Mouse (Mus musculus) lung, postnatal 4 days (tissue): Measurements from ENCODE around the gene Pdcd2l.

Experiments
- DNase-seq, 2 experiments: peaks; one replicate each; pipeline ENCODE4 v3.0.0; 2021

Pdcd2l gene

DNA sequence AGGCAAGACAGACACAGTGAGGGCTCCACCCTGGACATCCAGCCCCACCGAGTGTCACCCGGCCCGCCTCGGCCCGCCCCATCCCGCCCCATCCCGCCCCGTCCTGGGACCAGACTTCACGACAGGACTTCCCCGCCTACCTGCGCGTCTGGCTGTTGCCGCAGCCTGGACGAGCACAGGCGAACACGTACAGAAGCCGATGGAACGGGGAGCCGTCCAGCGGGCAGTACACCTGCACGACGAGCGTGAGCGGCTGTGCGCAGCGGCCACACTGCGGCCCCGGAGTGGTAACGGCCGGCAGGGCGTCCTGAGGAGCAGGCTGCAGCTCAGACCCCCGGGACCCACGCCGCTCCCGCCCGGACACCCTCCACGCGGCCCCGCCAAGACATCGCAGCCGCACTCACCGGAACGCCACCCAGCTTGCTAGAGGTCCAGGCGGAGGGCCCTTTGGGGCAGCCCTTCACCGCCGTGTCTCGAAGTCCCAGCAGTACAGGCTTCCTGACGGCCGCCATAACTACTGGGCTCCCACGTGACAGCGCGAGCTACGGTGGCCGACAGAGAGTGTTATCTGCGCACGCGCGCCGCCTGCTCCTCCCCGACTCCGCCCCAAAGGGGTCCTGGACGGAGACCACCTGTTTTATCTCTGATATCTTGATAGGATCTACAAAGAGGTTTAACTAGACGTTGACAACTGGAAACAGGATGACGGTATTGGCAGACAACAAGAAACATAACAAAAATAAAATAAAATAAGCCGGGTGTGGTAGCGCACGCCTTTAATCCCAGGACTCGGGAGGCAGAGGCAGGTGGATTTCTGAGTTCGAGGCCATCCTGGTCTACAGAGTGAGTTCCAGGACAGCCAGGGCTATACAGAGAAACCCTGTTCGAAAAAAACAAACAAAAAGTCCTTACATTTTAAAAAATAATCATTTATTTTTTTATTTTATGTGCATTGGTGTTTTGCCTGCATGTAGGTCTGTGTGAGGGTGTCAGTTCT is at the start of gene Pdcd2l:
TSS of gene Pdcd2l (minus strand) at position 530 of the 997 bp plus-strand sequence.
- peak; percentile 94 for DNase-seq

DNA sequence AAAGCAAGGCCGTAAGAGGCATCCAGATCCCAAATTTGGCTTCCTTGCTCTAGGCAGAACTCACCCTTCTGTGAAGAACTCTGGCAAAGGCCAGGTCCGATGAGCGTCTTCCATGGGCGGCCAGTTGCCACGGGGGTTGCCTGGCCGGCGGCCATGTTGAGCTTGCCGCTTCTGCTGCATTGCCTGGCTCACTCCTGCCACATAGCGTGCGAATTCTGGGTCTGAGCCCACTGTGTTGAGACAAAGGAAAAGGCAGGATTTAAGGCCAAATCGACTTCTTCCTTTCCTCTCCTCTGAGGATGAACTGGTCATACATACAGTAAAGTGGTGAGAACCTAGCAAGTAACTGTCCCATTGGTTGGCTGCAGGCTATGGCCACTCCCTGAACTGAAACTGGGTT is 45.7 kb upstream of the Pdcd2l start:
- DNase-seq: no peak

DNA sequence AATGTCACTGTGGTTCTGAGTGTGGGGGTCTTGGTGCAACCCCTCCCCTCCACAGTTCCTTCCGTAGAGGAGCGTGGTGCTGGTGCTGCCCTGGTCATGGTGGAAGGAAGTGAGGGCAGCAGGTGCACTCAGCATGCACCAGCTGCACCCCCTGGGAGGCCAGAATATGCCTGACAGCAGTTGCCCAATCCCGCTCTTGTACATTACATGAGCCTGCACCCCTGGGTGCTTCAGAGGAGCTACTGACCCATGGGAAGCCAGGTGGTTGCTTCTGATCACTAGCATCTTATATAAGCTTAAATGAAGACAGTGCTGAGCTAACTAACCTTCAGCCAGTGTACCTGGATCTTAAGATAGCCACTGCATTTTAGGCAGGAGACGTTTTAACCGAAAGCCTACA is 41.6 kb upstream of the Pdcd2l start:
- no peak for DNase-seq

DNA sequence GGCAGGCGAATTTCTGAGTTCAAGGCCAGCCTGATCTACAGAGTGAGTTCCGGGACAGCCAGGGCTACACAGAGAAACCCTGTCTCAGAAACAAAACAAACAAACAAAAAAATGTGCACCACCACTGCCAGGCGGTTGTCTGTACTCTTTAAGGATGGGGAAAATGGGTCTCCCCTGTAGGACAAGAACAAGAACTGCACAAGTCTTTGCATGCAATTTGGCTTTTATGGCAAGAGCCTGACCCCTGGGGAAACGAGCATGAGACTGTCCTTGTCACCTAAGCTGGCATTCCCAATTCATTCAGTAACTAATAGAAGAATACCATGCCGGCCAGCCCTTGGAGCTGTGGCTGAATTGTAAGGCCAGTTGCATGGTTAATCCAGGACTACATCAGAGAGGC is 39.1 kb upstream of the Pdcd2l start:
- DNase-seq: no peak

DNA sequence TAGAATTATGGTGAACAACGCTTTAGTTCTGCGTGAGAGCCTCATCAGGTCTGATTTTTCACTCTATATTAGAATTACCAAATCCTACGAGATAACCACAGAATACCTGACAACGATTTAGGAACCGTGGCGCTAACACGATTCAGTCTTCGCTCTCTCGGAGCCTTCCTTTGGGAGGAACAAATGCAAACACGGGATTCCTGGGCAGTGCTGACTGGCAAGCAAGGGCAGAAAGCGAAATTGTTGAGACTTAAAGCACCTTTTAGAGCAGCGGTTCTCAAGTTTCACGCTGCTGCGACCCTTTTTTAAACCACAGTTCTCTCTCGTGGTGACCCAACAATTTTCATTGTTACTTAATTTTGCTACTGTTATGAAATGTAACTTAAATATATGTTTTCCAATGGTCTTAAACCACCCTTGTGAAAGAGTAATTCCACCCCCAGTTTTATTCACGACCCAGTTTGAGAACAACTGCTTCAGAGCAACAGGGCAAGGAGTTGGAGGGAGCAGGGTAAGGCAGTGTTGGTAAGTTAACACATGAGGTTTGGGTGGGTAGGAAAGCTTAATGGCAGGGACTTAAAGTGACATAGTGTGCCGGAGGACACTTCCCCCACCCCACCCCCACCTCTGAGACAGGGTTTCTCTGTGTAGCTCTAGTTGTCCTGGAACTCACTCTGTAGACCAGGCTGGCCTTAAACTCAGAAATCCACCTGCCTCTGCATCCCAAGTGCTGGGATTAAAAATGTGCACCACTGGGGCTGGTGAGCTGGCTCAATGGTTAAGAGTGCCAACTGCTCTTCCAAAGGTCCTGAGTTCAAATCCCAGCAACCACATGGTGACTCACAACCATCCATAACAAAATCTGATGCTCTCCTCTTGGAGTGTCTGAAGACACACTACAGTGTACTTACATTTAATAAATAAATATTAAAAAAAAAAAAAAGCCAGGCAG is 38.4 kb upstream of the Pdcd2l start:
- no peak for DNase-seq

DNA sequence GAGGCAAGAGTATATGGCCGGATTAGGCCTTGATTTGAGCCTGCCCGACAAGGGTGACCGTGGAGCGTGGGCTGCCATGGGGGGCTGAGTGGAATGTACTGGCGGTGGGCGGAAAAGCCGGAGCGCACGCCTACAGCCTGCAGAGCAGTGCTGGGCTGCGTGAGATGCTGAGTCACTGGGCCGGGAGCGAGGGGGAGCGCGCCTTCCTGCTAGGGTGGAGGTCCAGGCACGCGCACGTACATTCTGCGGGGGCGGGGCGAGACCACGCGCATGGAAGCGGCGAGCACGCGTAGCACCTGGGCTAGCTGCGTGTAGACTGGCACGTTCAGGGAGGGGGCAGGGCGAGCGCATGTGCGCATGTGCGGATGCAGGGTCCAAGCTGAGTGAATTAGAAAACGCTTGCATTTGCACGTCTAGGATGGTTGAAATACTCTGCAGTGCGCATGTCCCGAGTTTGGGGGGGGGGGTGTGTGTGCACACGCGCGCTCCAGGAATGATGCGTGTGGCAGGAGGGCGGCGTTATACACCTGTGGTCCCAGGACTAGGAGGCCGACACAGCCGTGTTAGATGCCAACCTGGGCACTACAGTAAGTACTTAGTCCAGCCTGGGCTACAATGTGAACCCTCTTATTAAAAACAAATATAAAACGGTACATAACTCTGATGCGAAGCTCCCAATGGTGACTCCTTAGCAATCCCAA is 37.6 kb upstream of the Pdcd2l start:
- peak; percentile 98 to 99 for DNase-seq

DNA sequence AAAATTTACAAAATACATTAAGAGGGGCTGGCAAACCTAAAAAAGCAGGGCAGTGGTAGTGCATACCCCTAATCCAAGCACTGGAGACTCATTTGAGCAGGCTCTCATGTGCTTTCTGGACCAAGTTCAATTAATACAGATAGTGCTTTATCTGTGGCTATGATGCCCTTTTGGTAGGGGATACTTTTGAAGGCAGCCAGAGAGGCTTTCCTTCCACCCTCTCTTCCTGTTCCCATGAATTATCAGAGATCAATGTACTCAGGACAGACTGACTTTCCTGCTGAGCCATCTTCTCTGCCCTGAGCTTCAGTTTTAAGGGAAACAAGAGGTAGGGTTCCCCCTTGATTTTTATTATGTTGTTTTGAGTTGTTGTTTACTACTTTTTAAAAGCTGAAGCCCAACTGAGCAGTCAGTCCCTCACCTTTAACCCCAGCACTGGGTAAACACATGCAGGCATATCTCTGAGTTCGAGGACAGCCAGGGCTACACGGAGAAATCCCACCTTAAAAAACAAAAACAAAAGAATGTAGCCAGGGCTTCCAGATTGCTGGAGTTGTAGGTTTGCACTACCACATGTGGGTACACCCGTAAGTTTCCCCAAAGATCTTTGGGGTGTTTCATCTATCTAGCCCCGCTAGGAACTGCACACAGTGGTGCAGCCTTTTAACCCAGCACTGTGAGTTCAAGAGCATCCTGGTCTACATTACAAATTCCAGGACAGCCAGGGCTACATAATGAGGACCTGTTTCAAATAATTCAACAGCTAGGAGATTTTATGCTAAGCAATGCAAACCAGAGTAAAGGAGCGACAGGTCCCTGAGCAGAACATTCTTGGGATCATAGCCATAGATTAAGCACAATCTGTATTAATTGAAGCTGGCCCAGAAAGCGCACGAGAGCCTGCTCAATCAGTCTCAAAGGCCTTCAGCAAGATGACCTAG is 36.6 kb upstream of the Pdcd2l start:
- no peak for DNase-seq

DNA sequence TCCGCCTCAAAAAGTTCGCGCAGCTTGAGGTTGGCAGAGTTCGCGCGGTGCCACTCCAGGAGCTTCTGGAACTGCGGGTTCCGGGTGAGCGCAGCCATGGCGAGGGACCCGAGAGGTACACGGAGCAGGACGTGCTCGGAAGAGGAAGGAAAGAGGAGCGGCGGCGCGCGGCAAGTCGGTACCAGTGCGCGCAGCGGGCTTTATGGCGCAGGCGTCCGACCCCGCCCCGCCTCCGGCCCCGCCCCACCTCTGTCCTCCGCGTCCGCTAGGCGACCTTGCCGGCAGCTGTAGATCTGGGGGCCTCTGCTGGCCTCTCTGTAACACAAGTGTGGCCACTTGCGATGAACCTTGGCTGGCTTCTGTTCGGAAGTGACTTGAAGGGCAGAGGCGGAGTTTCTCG is 33.7 kb upstream of the Pdcd2l start, which contains the start of gene Gpi1:
TSS of gene Gpi1 (minus strand) at position 221 of the 400 bp plus-strand sequence.
- DNase-seq: peak; percentile 86 to 91

DNA sequence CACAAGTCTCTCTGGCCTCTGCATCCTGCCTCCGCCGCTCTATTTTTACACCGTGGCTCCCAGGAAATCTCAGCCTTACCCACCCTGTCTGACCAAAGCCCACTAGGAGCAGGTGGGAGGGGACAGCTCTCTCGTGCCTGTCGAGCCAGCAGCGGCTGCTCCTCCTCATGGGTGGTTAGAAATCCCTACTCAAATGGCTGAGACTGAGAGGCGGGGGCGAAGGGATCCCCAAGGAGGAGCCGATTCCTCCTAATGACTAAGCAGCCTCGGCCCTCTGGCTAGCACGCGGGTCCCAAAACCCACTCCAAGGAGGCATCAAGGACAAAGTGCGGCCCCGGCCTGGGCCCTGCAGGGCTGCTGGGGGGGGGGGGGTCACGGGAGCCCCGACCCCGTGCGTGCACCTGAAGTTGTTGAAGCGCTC is 33.2 kb upstream of the Pdcd2l start:
- peak; percentile 54 to 58 for DNase-seq

DNA sequence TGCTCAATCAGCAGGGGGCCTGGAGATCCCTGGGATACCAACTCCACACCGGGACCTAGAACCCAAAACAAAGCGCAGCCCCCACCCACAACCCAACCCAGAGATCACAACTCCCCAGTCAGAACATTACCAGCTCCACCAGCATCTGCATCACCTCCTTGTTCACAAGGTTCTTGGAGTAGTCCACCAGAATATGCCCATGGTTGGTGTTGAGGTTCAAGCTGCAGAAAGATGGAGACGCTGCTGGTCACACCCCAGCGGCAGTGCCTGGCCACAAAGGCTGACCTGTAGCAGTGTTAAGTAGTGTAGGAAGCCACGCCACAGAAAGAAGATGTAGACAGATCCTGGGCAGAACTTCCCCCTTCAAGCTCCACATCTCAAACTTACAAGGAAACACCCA is 32.7 kb upstream of the Pdcd2l start:
- no peak for DNase-seq

DNA sequence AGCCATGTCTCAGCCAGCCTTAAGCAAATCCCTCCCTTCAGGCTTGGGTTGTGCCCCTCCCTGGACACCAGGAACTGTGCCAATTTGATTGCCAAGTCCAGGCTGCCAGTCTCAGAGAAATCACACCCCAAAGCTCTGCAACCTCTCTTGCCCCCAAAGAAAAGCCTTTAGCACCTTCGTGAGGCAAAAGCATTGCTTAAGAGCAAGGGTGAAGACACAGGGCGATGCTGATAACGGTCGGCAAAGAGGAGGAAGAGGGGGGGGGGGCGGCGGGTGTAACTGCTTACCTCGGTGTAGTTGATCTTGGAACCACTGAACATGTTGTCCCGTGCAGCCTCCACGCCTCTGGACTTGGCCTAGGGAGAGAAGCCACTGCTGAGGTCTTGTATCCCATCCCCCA is 32.2 kb upstream of the Pdcd2l start:
- no peak for DNase-seq

DNA sequence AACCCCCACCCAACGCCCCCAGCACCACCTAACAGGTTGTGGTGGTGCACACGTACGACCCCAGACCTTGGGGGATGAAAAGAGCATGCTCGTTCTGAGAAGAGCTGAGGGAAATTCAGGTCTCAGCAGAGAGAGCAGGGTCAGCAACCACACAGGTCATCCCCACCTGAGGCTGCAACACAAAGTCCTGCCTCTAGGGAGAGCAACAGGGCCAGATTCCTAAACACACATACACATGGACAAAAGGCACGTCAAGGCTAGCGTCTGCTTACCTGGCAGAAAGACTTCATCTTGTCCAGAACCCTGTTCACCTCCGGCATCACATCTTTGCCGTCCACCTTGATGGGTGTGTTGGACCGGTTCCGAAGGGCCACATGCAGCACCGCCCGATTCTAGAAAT is 30.4 kb upstream of the Pdcd2l start:
- no peak for DNase-seq

DNA sequence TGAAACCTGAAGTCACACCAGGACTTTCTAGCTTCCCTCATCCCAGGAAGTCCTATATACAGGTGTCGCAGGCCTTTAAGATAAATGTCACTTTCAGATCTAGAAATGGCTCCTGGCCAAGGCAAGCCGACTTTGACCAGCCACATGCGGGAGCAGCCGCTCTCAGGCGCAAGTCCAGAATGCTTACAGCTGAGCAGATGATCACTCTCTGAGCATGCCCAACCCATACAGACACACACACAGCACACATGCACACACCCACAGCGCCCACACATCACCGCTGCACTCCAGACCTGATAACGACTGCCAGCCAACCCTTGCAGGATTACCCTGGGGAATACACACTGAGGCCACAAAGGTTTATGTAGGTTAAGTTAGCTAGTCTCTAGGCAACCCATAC is 29.6 kb upstream of the Pdcd2l start:
- DNase-seq: no peak

DNA sequence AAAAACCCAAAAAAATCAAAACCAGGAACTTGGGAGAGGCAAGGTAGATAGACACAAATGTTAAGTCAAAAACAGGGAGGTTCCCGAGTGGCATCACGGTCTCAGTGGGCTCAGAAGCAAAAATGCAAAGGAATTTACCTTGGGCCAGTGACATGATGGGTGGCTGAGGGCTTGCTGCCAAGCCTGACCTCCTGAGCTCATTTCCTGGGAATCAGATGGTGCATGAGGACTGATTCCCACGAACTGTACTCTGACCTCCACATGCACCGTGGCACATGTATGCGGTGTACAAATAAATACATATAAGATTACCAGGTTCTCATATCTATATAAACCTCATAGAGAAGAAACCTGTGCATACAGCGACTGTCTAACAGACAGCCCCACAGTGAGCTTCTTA is 27.8 kb upstream of the Pdcd2l start:
- DNase-seq: no peak

DNA sequence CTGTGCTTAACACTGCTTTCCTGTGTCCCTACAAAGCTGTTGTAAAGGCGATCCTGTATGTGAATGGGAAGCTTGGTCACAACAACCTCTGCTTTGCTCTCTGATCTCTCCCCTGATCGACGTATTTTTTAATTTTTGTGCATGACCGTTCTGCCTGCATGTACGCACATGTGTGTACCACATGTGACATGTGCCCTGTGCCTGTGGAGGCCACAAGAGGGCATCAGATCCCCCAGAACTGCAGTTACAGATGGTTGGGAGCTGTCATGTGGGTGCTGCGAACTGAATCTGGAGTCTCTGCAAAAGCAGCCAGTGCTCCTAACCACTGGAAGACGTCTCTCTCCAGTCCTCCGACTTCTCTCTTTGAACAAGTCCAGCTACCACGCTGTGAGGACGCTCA is 25.9 kb upstream of the Pdcd2l start:
- no peak for DNase-seq

DNA sequence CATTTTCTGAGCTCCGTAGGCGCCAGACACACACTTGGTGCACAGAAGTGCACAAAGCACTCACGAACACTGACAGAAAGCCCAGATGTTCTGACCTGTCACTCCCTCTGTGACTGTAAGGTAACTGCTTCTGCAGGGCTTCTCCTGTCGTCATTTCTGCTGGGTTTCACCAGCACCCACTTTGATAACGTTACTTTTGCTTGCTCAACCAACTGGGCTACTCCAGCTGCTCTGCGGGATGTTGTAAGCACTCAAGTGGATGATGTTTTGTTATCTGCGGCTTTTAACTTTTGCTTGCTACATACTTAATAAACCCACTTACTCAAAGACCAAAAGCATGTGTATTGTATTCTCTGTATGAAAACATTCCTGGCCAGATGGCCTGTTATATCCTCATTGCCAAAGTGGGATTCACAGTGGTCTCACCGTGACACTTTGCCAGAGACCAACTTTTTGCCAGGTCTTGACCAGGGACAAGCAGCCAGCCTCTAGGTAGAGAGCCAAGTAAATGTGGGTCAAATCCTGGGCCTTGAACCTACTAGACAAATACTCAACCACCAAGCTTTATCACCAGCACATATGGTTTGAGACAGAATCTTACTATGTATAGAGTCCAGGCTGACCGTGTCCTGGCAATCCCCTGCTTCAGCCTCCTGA is 25.3 kb upstream of the Pdcd2l start:
- no peak for DNase-seq

DNA sequence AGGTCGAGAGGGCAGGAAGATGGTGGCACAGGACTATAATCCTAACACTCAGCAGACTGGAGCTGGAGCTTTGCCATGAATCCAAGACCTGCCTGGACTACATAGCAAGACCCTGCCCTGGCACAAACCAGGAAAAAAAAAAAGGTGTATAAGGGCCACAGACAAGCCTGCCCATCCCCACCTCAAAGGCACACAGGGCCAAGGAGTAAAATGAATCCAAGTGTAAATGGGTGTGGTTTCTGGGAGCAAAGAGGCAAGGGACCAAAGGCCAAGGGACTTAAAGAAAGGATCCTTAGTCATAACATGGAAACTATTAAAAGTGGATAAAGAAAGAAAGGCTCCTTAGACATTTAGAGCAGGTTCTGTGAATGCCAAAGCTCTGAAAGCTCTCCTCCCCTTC is 22.0 kb upstream of the Pdcd2l start:
- no peak for DNase-seq

DNA sequence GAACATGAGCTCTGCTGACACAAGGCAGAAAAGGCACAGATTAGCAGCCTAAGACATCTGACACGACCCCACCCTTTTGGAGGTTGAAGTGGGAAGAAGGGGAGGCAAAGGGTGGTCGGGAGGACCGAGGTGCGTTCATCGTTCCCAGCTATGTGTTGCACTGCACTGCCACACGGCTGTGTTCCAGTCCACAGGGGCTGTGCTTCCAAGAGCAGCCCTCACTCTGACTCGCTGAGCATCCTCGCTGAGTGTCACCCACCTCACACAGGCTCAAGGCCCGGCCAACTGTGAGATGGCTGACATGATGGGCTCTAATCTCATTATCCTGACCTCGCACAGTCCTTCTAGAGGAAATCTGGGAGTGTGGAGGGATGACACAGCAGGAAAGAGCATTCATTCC is 20.0 kb upstream of the Pdcd2l start:
- DNase-seq: no peak

DNA sequence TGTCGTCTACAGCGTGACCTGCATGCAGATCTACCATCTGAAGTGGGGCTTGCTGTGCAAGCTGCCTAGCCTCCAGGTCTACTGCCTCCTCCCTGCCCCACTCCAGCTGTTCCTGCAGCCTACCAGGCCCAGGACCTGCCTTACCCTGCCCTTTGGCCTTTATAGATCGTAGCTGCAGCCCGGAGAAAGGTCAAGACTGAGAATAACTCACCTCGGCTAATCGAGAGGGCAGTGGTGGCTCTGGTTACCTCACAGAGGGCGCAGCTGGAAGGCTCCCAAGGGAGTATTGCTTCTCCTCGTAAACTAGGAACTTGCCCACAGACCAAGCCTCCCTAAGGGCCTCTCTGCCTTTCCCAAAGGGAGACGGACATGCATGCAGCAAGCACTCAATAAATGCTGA is 19.0 kb upstream of the Pdcd2l start:
- peak in 1 of 2 experiments; percentile 20 for DNase-seq

DNA sequence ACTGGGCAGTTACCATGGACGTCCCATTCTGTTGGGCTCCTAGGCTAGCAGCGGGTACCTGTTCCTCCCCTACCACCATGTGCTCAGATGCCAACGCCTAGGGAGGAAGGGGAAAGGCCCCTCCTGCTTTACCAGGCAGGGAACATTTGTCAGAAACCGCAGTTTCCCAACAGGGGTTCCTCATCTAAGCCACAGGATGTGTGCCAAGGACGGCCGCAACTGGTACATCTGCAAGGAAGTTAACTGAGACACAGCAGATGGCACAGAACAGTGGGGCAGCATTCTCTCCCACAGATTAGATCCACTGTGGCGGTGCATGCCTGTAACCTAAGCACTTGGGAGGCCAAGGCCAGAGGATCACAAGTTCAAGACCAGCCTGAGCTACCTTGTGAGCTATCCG is 18.2 kb upstream of the Pdcd2l start:
- peak; percentile 46 to 54 for DNase-seq

DNA sequence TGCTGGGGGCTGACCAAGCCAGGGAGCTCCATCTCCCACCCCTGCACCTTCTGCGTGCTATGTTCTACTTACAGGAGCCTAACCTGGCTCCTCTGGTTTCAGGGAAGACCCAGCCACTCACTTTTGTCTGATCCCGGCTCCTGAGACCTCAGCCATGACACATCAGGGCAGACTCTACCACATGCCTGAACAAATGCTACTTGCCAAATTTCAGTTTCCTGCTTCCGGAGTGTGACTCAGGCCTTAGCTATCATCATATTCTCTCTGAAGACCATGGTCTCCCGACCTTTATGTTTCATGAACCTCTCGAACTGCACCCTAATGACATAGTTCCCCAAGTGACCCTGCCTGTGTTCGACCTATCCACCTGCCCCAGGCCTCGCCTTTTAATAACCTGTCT is 16.8 kb upstream of the Pdcd2l start:
- no peak for DNase-seq
